Mouse (Mus musculus) lung, embryonic 16.5 days (tissue): Measurements from ENCODE around the gene Sept6. TPM values are rescaled to one million over a fixed set of nuclear protein-coding genes. Genes with fewer than 3 reads are reported as not detected.
A peak's percentile ranks its signal among the peaks of the same experiment; 100 is the strongest.
"Not testable (repeated sequence)": the region's sequence is repeated elsewhere in the genome, so short reads cannot be mapped to it uniquely, and the experiment has no call there.

Experiments used
- ATAC-seq: fragments of 200-750 bp; cut with Nextera tagmentation; 2 replicates; pipeline ENCODE4 v1.8.0; 2017; ENCODE audit warnings: low read depth, mild to moderate bottlenecking, moderate library complexity
- H3K27ac ChIP-seq: fragments of 300-500 bp; sonication (generic); 2 replicates; pipeline ENCODE4 v1.5.1; 2014; ENCODE audit warnings: mild to moderate bottlenecking, control low read depth, low read length
- H3K27me3 ChIP-seq: fragments of 300-500 bp; sonication (generic); 2 replicates; pipeline ENCODE4 v1.6.1; 2014; ENCODE audit warnings: low read depth, low read length, mixed read lengths; ENCODE audit not compliant: control insufficient read depth, insufficient read depth
- H3K36me3 ChIP-seq: fragments of 300-500 bp; sonication (generic); 2 replicates; pipeline ENCODE4 v1.6.1; 2014; ENCODE audit warnings: low read length; ENCODE audit not compliant: control insufficient read depth, insufficient read depth
- H3K4me1 ChIP-seq: fragments of 300-500 bp; sonication (generic); replicated peaks from 2 replicates; pipeline ENCODE4 v1.6.1; 2014; ENCODE audit warnings: low read length, mixed read lengths; ENCODE audit not compliant: control insufficient read depth, insufficient read depth
- H3K4me2 ChIP-seq: fragments of 300-500 bp; sonication (generic); 2 replicates; pipeline ENCODE4 v1.6.1; 2014; ENCODE audit warnings: low read depth, low read length, control low read depth
- H3K4me3 ChIP-seq: fragments of 300-500 bp; sonication (generic); 2 replicates; pipeline ENCODE4 v1.5.1; 2014; ENCODE audit warnings: mild to moderate bottlenecking, low read length, control low read depth
- H3K9ac ChIP-seq: fragments of 300-500 bp; sonication (generic); 2 replicates; pipeline ENCODE4 v1.6.1; 2014; ENCODE audit warnings: low read length, control low read depth
- H3K9me3 ChIP-seq: fragments of 300-500 bp; sonication (generic); 2 replicates; pipeline ENCODE4 v1.6.1; 2016; ENCODE audit warnings: low read length; ENCODE audit not compliant: control insufficient read depth
- WGBS: fragments of 180-500 bp; shearing (Covaris S2); extraction: QIAGEN DNeasy Blood & Tissue Kit; methylation state at CpG from one replicate; pipeline ENCODE4 v1.1.7; 2014; 5-methylcytosine and 5-hydroxymethylcytosine counted together
- polyA plus RNA-seq: library from polyadenylated mRNA; unstranded; fragments of >200 nt; fragmentation: Nextera tagmentation; extraction: Ambion mirVana; gene quantifications from 2 replicates; pipeline ENCODE4 v1.2.1, GENCODE M21; 2015

Gene Sept6
- polyA plus RNA-seq, 1 experiment from 2014 or later, result 16.7 TPM

GRCm38 (mm10) chrX:36901655-36902054 lies 89.9 kb downstream of the Sept6 start:
- peak overlapping the region; percentile 62 for H3K4me2 ChIP-seq
- no peaks in the 10 kb centered on the region for H3K36me3 ChIP-seq
- peak overlapping the region; percentile 69; the same call in 1 of the 2 replicates for H3K9ac ChIP-seq
- H3K4me3 ChIP-seq, result peak overlapping the region; percentile 60
- ATAC-seq, result no peak
- H3K4me1 ChIP-seq, result no peaks in the 10 kb centered on the region
- H3K9me3 ChIP-seq, result no peaks in the 10 kb centered on the region
- 26% methylated on average over 3 of the region's 3 CpGs for WGBS
- no peaks in the 10 kb centered on the region for H3K27me3 ChIP-seq
- no peak overlapping the region for H3K27ac ChIP-seq

DNA sequence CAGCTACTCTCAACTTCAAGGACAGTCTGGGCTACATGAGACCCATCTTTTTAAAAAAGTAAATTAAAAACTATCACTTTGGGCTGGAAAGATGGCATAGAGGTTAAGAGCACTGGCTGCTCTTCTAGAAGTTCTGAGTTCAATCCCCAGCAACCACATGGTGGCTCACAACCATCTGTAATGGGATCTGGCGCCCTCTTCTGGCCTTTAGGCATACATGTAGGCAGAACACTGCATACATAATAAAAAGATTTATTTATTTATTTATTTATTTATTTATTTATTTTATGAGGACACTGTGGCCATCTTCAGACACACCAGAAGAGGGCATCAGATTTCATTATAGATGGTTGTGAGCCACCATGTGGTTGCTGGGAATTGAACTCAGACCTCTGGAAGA lies 92.7 kb downstream of the Sept6 start:
- not testable (repeated sequence) for H3K4me3 ChIP-seq, H3K36me3 ChIP-seq, H3K27ac ChIP-seq, H3K4me1 ChIP-seq, ATAC-seq, H3K4me2 ChIP-seq, H3K9ac ChIP-seq, H3K27me3 ChIP-seq, H3K9me3 ChIP-seq
- 20% methylated on average over 1 of the region's 1 CpGs for whole genome bisulfite sequencing

DNA sequence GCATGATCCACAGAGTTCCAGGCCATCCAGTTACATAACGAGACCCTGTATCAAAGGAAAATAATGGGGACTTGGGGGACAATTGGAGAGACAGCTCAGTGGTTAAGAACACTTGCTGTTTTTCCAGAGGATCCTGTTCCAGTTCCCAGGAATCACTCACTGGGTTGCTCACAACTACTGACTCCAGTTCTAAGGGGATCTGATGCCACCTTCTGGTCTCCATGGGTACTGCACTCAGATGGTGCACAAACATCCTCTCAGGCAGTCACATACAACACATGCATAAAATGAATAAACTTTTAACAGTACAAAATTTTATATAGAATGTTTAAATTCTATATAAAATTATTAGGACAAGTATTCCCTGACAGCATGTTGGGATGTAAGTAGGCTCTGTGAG lies 106.9 kb downstream of the Sept6 start:
- no peak for ATAC-seq
- Histone ChIP-seq H3K27me3 (no peaks in the 10 kb centered on the region), H3K9me3 (no peaks in the 10 kb centered on the region), H3K36me3 (peaks cover 6% of the 10 kb centered on the region), H3K27ac (no peak overlapping the region), H3K4me3 (no peak overlapping the region), H3K4me1 (no peaks in the 10 kb centered on the region), H3K4me2 (no peak overlapping the region), H3K9ac (no peak overlapping the region)
- 85% methylated on average over 1 of the region's 1 CpGs for WGBS

GRCm38 (mm10) chrX:36874704-36875128 lies 116.9 kb downstream of the Sept6 start:
- H3K27me3 ChIP-seq, result no peaks in the 10 kb centered on the region
- no peaks in the 10 kb centered on the region for H3K4me1 ChIP-seq
- H3K9me3 ChIP-seq, result no peaks in the 10 kb centered on the region
- peak overlapping the region; percentile 83 for H3K9ac ChIP-seq
- ATAC-seq, result peak; percentile 62
- H3K4me2 ChIP-seq, result peak overlapping the region; percentile 57
- peak overlapping the region; percentile 68; the same call in 1 of the 2 replicates for H3K27ac ChIP-seq
- WGBS, result 9% methylated on average over 32 of the region's 36 CpGs
- H3K4me3 ChIP-seq, result peak overlapping the region; percentile 74
- no peaks in the 10 kb centered on the region for H3K36me3 ChIP-seq

GRCm38 (mm10) chrX:36874178-36874696 lies 117.4 kb downstream of the Sept6 start:
- H3K4me3 ChIP-seq, result peak overlapping the region; percentile 74
- H3K4me2 ChIP-seq, result peak overlapping the region; percentile 57
- H3K27ac ChIP-seq, result peak overlapping the region; percentile 68
- no peaks in the 10 kb centered on the region for H3K4me1 ChIP-seq
- H3K36me3 ChIP-seq, result no peaks in the 10 kb centered on the region
- peak; percentile 97 for ATAC-seq
- peak overlapping the region; percentile 83 for H3K9ac ChIP-seq
- WGBS, result 11% methylated on average over 43 of the region's 57 CpGs
- H3K9me3 ChIP-seq, result no peaks in the 10 kb centered on the region
- no peaks in the 10 kb centered on the region for H3K27me3 ChIP-seq

DNA sequence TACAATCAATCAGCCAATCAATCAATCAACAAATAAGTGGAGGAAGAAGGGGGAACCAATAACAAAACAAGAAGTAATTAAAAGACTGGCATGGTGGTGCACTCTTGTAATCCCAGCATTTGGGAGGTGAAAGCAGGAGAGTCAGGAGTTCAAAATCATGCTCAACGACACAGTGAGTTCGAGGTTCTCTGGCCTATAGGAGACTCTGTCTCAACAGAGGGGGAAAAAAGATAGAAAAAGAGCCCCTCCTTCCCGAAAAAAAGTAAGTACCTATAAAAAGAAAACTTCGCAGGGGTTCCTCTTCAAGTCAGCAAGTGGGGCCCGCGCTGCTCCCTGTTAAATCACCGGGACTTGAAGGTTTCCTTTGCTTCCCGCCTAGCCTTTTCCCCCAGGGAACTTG lies 117.8 kb downstream of the Sept6 start, which contains the start of the genes Ube2a and C330007P06Rik:
Gene Ube2a, plus strand, starts transcription at position 136 of the 400 bp plus-strand sequence.
Gene C330007P06Rik, minus strand, starts transcription at position 347 of the 400 bp plus-strand sequence.
- peak; percentile 31 for ATAC-seq

DNA sequence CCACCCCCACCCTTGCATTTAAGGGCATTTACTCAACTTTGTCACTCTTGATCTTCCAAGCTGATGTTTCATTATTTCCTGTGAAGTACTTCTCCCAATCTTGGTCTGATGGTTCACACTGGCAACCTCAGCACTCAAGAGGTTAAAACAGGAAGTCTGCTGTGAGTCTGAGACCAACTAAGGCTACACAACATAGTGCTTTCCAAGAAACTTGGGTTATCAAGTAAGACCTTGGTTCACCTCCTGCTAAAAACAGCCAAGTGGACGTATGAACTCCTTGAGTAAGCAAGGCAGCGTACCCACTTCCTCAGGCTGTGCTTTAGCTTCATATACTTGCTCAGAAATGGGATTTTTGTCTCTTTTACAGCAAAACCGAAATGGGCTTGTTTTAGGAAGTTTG lies 121.2 kb downstream of the Sept6 start:
- Histone ChIP-seq H3K9ac (no peak overlapping the region), H3K27ac (no peak overlapping the region), H3K4me3 (no peak overlapping the region), H3K4me1 (no peaks in the 10 kb centered on the region), H3K9me3 (no peaks in the 10 kb centered on the region), H3K27me3 (no peaks in the 10 kb centered on the region), H3K4me2 (no peak overlapping the region), H3K36me3 (no peaks in the 10 kb centered on the region)
- 72% methylated on average over 3 of the region's 3 CpGs for WGBS
- ATAC-seq, result no peak

More for the DNA sequence above, 117.8 kb downstream of the Sept6 start, which contains the start of the genes Ube2a and C330007P06Rik:
- Histone ChIP-seq H3K27me3 (no peaks in the 10 kb centered on the region), H3K4me3 (peak within 1 kb of the TSS; percentile 74), H3K27ac (peak within 1 kb of the TSS; percentile 68), H3K9me3 (no peaks in the 10 kb centered on the region), H3K36me3 (no peaks in the 10 kb centered on the region), H3K4me1 (no peaks in the 10 kb centered on the region), H3K9ac (peak within 1 kb of the TSS; percentile 83), H3K4me2 (peak within 1 kb of the TSS; percentile 57)
- 16% methylated on average over 8 of the region's 8 CpGs for WGBS

DNA sequence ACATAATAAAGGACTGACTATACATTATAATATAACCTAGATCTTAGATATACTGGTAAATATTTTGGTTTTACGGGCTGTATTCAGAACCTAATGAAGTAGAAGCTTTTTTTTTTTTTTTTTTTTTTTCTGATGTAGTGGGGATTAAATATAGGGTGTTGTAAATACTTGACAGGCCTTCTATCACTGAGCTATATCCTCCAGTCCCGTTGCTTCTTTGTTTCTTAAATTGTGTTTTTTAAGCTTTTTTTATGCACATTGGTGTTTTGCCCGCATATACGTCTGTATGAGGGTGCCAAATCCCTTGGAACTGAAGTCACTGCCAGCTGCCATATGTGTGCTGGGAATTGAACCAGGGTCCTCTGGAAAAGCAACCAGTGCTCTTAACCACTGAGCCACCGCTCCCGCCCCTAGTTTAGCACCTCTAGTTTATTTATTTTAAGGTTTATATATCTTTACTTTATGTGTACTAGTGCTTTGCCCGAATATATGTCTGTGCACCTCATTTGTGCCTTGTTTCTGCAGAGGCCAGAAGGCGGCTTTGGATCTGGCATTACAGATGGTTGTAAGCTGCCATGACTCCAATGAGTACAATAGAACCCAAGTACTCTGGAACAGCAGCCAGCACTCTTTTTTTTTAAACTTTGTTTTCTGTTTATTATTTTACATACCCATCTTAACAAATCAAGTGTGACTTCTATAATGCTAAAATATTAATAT lies 126.8 kb downstream of the Sept6 start:
- peaks cover 5% of the 10 kb centered on the region for H3K4me1 ChIP-seq
- no peak overlapping the region for H3K27ac ChIP-seq
- H3K9ac ChIP-seq, result no peak overlapping the region
- WGBS, result 45% methylated on average over 8 of the region's 8 CpGs
- 0 out of 2 replicates have a peak, but pooled peaks cover 2% of the 10 kb centered on the region for H3K36me3 ChIP-seq
- peak overlapping the region; percentile 41 for H3K4me2 ChIP-seq
- H3K27me3 ChIP-seq, result no peaks in the 10 kb centered on the region
- H3K4me3 ChIP-seq, result peak overlapping the region; percentile 54
- H3K9me3 ChIP-seq, result no peaks in the 10 kb centered on the region
- no peak for ATAC-seq

GRCm38 (mm10) chrX:36863766-36864608 lies 127.6 kb downstream of the Sept6 start:
- Histone ChIP-seq H3K4me1 (peaks cover 5% of the 10 kb centered on the region), H3K9ac (peak overlapping the region; percentile 59), H3K36me3 (0 out of 2 replicates have a peak, but pooled peaks cover 2% of the 10 kb centered on the region), H3K27me3 (no peaks in the 10 kb centered on the region), H3K4me2 (peak overlapping the region; percentile 53), H3K9me3 (no peaks in the 10 kb centered on the region), H3K27ac (peak overlapping the region; percentile 44; the same call in 1 of the 2 replicates), H3K4me3 (peak overlapping the region; percentile 54)
- WGBS, result 12% methylated on average over 37 of the region's 44 CpGs
- peak; percentile 91 for ATAC-seq
